Mouse (Mus musculus): ENCODE results near the gene Nxt2. TPM values are rescaled to one million over a fixed set of nuclear protein-coding genes. Genes with fewer than 3 reads are reported as not detected.
"Not testable (repeated sequence)": the region's sequence is repeated elsewhere in the genome, so short reads cannot be mapped to it uniquely, and the experiment has no call there.

The Nxt2 gene
- polyA plus RNA-seq, 1 experiment from 2014 or later, result 9.2 TPM

- H3K27ac ChIP-seq (ENCODE audit: low read depth), result no peak overlapping the region
- ATAC-seq, result no peak
- no peak for TF ChIP-seq EP300 (IDR thresholded peaks at IDR 0.05; ENCODE audit: low read depth)
- TF ChIP-seq CTCF (IDR thresholded peaks at IDR 0.05; ENCODE audit: low read depth), result no peak
Measured at GRCm38 (mm10) chrX:142195551-142195950, 31.0 kb upstream of the Nxt2 start.

GRCm38 (mm10) chrX:142196831-142197230, 29.7 kb upstream of the Nxt2 start, which contains the start of gene Gucy2f:
Gene Gucy2f (minus strand): TSS chrX:142196931.
- WGBS (ENCODE audit: insufficient replicate concordance), result 55% methylated on average over 5 of the region's 5 CpGs
- no peak within 1 kb of the TSS for H3K9ac ChIP-seq (replicated peaks)
- TF ChIP-seq CTCF (IDR thresholded peaks at IDR 0.05; ENCODE audit: low read depth) (no peak), EP300 (IDR thresholded peaks at IDR 0.05; ENCODE audit: low read depth) (no peak)
- H3K4me3 ChIP-seq (ENCODE audit: low read depth, low read length), result no peak within 1 kb of the TSS
- DNase-seq (no peak), ATAC-seq (no peak)
- no peak within 1 kb of the TSS for H3K27ac ChIP-seq (ENCODE audit: low read depth)
- no peak within 1 kb of the TSS for H3K4me2 ChIP-seq (ENCODE audit: low read depth, low read length)
- no peaks in the 10 kb centered on the region for H3K9me3 ChIP-seq (ENCODE audit: low read length)
- H3K36me3 ChIP-seq (replicated peaks; ENCODE audit: insufficient read depth, low read length), result no peaks in the 10 kb centered on the region
- no peaks in the 10 kb centered on the region for H3K4me1 ChIP-seq (ENCODE audit: insufficient read depth)
- H3K27me3 ChIP-seq (ENCODE audit: insufficient read depth, low read length), result no peaks in the 10 kb centered on the region

More at GRCm38 (mm10) chrX:142195551-142195950, 31.0 kb upstream of the Nxt2 start:
- Histone ChIP-seq H3K4me3 (ENCODE audit: low read depth, low read length) (no peak overlapping the region), H3K36me3 (replicated peaks; ENCODE audit: insufficient read depth, low read length) (no peaks in the 10 kb centered on the region), H3K9ac (replicated peaks) (no peak overlapping the region), H3K27me3 (ENCODE audit: insufficient read depth, low read length) (no peaks in the 10 kb centered on the region), H3K4me1 (ENCODE audit: insufficient read depth) (no peaks in the 10 kb centered on the region), H3K9me3 (ENCODE audit: low read length) (no peaks in the 10 kb centered on the region), H3K4me2 (ENCODE audit: low read depth, low read length) (no peak overlapping the region)
- no peak for DNase-seq
- 61% methylated on average over 1 of the region's 1 CpGs for WGBS (ENCODE audit: insufficient replicate concordance)

- DNase-seq (no peak), ATAC-seq (no peak)
- H3K9me3 ChIP-seq (ENCODE audit: low read length), result no peaks in the 10 kb centered on the region
- WGBS (ENCODE audit: insufficient replicate concordance), result 7% methylated on average over 3 of the region's 3 CpGs
- H3K4me2 ChIP-seq (ENCODE audit: low read depth, low read length), result no peak overlapping the region
- H3K36me3 ChIP-seq (replicated peaks; ENCODE audit: insufficient read depth, low read length), result no peaks in the 10 kb centered on the region
- H3K27me3 ChIP-seq (ENCODE audit: insufficient read depth, low read length), result no peaks in the 10 kb centered on the region
- no peak overlapping the region for H3K9ac ChIP-seq (replicated peaks)
- TF ChIP-seq CTCF (IDR thresholded peaks at IDR 0.05; ENCODE audit: low read depth) (peak; percentile 87), EP300 (IDR thresholded peaks at IDR 0.05; ENCODE audit: low read depth) (no peak)
- H3K4me1 ChIP-seq (ENCODE audit: insufficient read depth), result no peaks in the 10 kb centered on the region
- H3K27ac ChIP-seq (ENCODE audit: low read depth), result no peak overlapping the region
- no peak overlapping the region for H3K4me3 ChIP-seq (ENCODE audit: low read depth, low read length)
Measured at GRCm38 (mm10) chrX:142200295-142200694, 26.3 kb upstream of the Nxt2 start.

- Histone ChIP-seq H3K9ac (replicated peaks) (peak overlapping the region; percentile 58; the same call in 1 of the 2 replicates), H3K4me1 (ENCODE audit: insufficient read depth) (no peaks in the 10 kb centered on the region), H3K4me2 (ENCODE audit: low read depth, low read length) (peak overlapping the region; percentile 70), H3K9me3 (ENCODE audit: low read length) (no peaks in the 10 kb centered on the region), H3K27ac (ENCODE audit: low read depth) (peak overlapping the region; percentile 94), H3K36me3 (replicated peaks; ENCODE audit: insufficient read depth, low read length) (no peaks in the 10 kb centered on the region), H3K4me3 (ENCODE audit: low read depth, low read length) (peak overlapping the region; percentile 59), H3K27me3 (ENCODE audit: insufficient read depth, low read length) (no peaks in the 10 kb centered on the region)
- ATAC-seq (peak; percentile 84), DNase-seq (peak; percentile 65)
- no peak for TF ChIP-seq CTCF (IDR thresholded peaks at IDR 0.05; ENCODE audit: low read depth)
- TF ChIP-seq EP300 (IDR thresholded peaks at IDR 0.05; ENCODE audit: low read depth), result no peak
- WGBS (ENCODE audit: insufficient replicate concordance), result 25% methylated on average over 15 of the region's 15 CpGs
Measured at GRCm38 (mm10) chrX:142227398-142228054, 956 bp downstream of the Nxt2 start.

GRCm38 (mm10) chrX:142228055-142228768, 1.6 kb downstream of the Nxt2 start:
- Histone ChIP-seq H3K4me2 (ENCODE audit: low read depth, low read length) (peak overlapping the region; percentile 70), H3K4me1 (ENCODE audit: insufficient read depth) (no peaks in the 10 kb centered on the region), H3K36me3 (replicated peaks; ENCODE audit: insufficient read depth, low read length) (no peaks in the 10 kb centered on the region), H3K4me3 (ENCODE audit: low read depth, low read length) (peak overlapping the region; percentile 59), H3K9ac (replicated peaks) (peak overlapping the region; percentile 58), H3K27ac (ENCODE audit: low read depth) (peak overlapping the region; percentile 94), H3K9me3 (ENCODE audit: low read length) (no peaks in the 10 kb centered on the region), H3K27me3 (ENCODE audit: insufficient read depth, low read length) (no peaks in the 10 kb centered on the region)
- DNase-seq (peak; percentile 75), ATAC-seq (peak; percentile 89)
- TF ChIP-seq EP300 (IDR thresholded peaks at IDR 0.05; ENCODE audit: low read depth), result no peak
- no peak for TF ChIP-seq CTCF (IDR thresholded peaks at IDR 0.05; ENCODE audit: low read depth)
- WGBS (ENCODE audit: insufficient replicate concordance), result 23% methylated on average over 33 of the region's 42 CpGs

- H3K36me3 ChIP-seq (replicated peaks; ENCODE audit: insufficient read depth, low read length), result no peaks in the 10 kb centered on the region
- DNase-seq (no peak), ATAC-seq (no peak)
- H3K27ac ChIP-seq (ENCODE audit: low read depth), result no peak overlapping the region
- H3K4me2 ChIP-seq (ENCODE audit: low read depth, low read length), result peak overlapping the region; percentile 70
- H3K27me3 ChIP-seq (ENCODE audit: insufficient read depth, low read length), result no peaks in the 10 kb centered on the region
- peak overlapping the region; percentile 59 for H3K4me3 ChIP-seq (ENCODE audit: low read depth, low read length)
- H3K4me1 ChIP-seq (ENCODE audit: insufficient read depth), result no peaks in the 10 kb centered on the region
- WGBS (ENCODE audit: insufficient replicate concordance), result 33% methylated on average over 7 of the region's 7 CpGs
- H3K9me3 ChIP-seq (ENCODE audit: low read length), result no peaks in the 10 kb centered on the region
- TF ChIP-seq CTCF (IDR thresholded peaks at IDR 0.05; ENCODE audit: low read depth) (no peak), EP300 (IDR thresholded peaks at IDR 0.05; ENCODE audit: low read depth) (no peak)
- H3K9ac ChIP-seq (replicated peaks), result no peak overlapping the region
Measured at GRCm38 (mm10) chrX:142228769-142229158, 2.2 kb downstream of the Nxt2 start.

- not testable (repeated sequence) for H3K27ac ChIP-seq (ENCODE audit: low read depth); ATAC-seq; H3K4me3 ChIP-seq (ENCODE audit: low read depth, low read length); H3K4me1 ChIP-seq (ENCODE audit: insufficient read depth); H3K27me3 ChIP-seq (ENCODE audit: insufficient read depth, low read length); H3K9ac ChIP-seq (replicated peaks); DNase-seq; H3K4me2 ChIP-seq (ENCODE audit: low read depth, low read length); H3K9me3 ChIP-seq (ENCODE audit: low read length); H3K36me3 ChIP-seq (replicated peaks; ENCODE audit: insufficient read depth, low read length)
- WGBS (ENCODE audit: insufficient replicate concordance), result 91% methylated on average over 1 of the region's 1 CpGs
Measured at GRCm38 (mm10) chrX:142236146-142236545, 9.6 kb downstream of the Nxt2 start.
